Mouse (Mus musculus) testis, postnatal 10 days (tissue): ENCODE data around the gene Chrm4.
A peak's percentile ranks its signal among the peaks of the same experiment; 100 is the strongest.

ENCODE experiments used
- DNase-seq: peaks from one replicate; pipeline ENCODE4 v3.0.0; 2021; ENCODE audit warnings: low spot score

Gene Chrm4

GRCm38 (mm10) chr2:91963443-91963932, 36.4 kb downstream of the Chrm4 start:
- peak; percentile 99 for DNase-seq

GRCm38 (mm10) chr2:91964610-91965204, 37.7 kb downstream of the Chrm4 start:
- DNase-seq = no peak

GRCm38 (mm10) chr2:91965417-91965816, 38.4 kb downstream of the Chrm4 start:
- DNase-seq = no peak

- DNase-seq = no peak
Measured at GRCm38 (mm10) chr2:91966367-91966766, 39.3 kb downstream of the Chrm4 start.

GRCm38 (mm10) chr2:91967962-91968361, 40.9 kb downstream of the Chrm4 start:
- no peak for DNase-seq

GRCm38 (mm10) chr2:91971231-91972097, 44.4 kb downstream of the Chrm4 start:
- DNase-seq = no peak

GRCm38 (mm10) chr2:91972121-91972566, 45.1 kb downstream of the Chrm4 start:
- DNase-seq = no peak

- no peak for DNase-seq
Measured at GRCm38 (mm10) chr2:91973416-91974135, 46.5 kb downstream of the Chrm4 start.

- no peak for DNase-seq
Measured at GRCm38 (mm10) chr2:91975581-91976541, 48.8 kb downstream of the Chrm4 start, which contains the start of gene Dgkz. Gene Dgkz (minus strand): TSS chr2:91975864.

GRCm38 (mm10) chr2:91977960-91978359, 50.9 kb downstream of the Chrm4 start:
- DNase-seq = no peak
